Mouse (Mus musculus) embryo, embryonic 11.5 days (tissue): Measurements from ENCODE around the gene Myocd.

Experiments
- DNase-seq: peaks from one replicate; pipeline ENCODE4 v3.0.0-alpha.2; 2012; ENCODE audit warnings: low read depth, low spot score

The Myocd gene

GRCm38 (mm10) chr11:65142838-65143417, 126.9 kb downstream of the Myocd start:
- DNase-seq, result no peak

GRCm38 (mm10) chr11:65139030-65139429, 130.8 kb downstream of the Myocd start:
- DNase-seq, result no peak

DNA sequence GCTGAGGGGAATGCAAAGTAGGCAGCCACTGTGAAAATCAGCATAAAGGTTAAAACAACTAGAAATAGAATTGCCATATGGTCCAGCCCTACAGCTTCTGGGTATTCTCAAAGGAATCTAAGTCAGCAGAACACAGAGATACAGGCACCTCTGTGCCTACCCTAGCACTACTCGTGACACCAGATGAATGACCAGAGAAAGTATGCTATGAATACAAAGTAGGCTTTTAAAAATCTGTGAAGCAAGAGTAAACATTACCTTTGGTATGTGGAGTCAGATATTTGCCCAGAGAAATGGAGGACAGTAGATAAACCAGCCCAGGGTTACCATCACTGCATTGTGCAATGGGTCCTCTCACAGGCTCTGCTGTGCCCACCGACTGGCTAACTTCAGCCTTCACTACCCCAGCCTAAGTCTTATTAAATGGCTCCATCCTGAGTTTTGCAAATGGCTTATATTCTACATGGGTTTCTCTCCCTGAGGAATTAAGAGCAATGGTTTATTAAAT, 132.6 kb downstream of the Myocd start:
- DNase-seq, result no peak

DNA sequence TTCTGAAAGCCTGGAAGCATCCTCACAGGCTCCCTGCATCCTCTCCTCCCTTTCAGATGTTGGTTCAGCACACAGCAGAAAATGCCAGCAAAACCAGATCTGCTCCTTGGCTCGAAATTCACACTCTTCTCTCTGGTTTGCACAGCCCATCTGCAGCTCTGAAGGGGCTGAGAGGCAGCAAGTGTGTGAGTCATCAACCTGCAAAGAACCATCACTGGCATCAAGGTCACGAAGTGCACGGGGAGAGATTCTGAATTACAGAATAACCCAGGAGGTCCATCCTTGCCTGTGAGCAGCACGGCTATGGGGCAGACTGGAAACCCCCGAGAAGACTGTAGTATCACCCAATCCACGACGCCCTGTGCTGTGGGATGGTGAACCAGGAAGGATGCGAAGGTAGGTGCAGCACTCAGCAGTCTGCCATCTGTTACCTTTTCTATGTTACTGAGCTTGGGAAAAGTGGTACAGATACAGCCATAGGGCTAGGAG, 134.5 kb downstream of the Myocd start:
- no peak for DNase-seq

GRCm38 (mm10) chr11:65133661-65134060, 136.1 kb downstream of the Myocd start:
- DNase-seq, result no peak

GRCm38 (mm10) chr11:65129110-65129509, 140.7 kb downstream of the Myocd start:
- DNase-seq, result no peak

GRCm38 (mm10) chr11:65128666-65129065, 141.1 kb downstream of the Myocd start:
- DNase-seq, result no peak

DNA sequence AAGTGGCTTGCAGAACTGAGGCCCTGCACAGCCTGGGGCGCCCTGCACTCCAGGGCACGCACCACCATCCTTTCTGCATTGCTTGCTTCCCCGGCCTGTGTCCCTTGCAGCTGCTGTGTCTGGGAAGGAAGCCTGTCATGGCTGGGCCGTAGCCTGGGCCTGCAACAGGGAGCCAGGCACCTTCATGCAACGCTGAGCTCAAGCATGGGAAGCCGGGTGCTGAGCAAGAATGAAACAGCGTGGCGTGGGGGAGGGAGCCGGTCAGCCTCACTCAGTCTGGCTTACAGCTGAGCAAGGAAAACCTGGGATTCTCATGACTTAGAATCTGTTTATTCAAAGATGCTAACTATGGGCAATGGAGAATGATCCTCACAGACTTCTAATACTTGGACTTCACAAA, 143.2 kb downstream of the Myocd start:
- DNase-seq, result no peak
